Mouse (Mus musculus): ENCODE measurements around the gene Farp1. TPM values are rescaled to one million over a fixed set of nuclear protein-coding genes. Genes with fewer than 3 reads are reported as not detected.

Gene Farp1
- polyA plus RNA-seq, 1 experiment from 2014 or later: 17.3 TPM

DNA sequence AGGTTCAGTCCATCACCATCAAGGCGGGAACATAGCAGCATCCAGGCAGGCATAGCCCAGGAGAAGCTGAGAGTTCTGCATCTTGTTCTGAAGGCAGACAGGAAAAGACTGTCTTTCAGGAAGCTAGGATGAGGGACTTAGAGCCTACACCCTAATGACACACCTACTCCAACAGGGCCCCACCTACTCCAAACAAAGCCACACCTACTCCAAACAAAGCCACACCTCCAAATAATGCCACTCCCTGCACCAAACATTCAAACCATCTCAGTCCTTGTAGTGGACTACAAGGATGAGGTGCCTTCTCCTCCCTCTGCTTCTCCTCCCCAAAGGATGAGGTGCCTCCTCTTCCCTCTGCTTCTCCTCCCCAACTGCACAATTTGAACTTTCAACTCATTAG is 23.5 kb downstream of the Farp1 start:
- H3K4me3 ChIP-seq (replicated peaks): no peak overlapping the region
- peaks cover 34% of the 10 kb centered on the region for H3K4me1 ChIP-seq
- H3K27me3 ChIP-seq (replicated peaks): no peaks in the 10 kb centered on the region
- no peaks in the 10 kb centered on the region for H3K36me3 ChIP-seq
- H3K9me3 ChIP-seq: no peaks in the 10 kb centered on the region
- no peak overlapping the region for H3K4me2 ChIP-seq
- H3K27ac ChIP-seq: no peak overlapping the region
- no peak for ATAC-seq (ENCODE audit: insufficient read depth, low FRiP score, low read depth)
- H3K9ac ChIP-seq: no peak overlapping the region
- 92% methylated on average over 1 of the region's 1 CpGs for WGBS

GRCm38 (mm10) chr14:121059266-121059665 is 24.3 kb downstream of the Farp1 start:
- no peak for ATAC-seq (ENCODE audit: insufficient read depth, low FRiP score, low read depth)
- no peak overlapping the region for H3K9ac ChIP-seq

GRCm38 (mm10) chr14:121060484-121060883 is 25.5 kb downstream of the Farp1 start:
- Histone ChIP-seq H3K36me3 (no peaks in the 10 kb centered on the region), H3K4me2 (no peak overlapping the region), H3K9me3 (no peaks in the 10 kb centered on the region), H3K27me3 (replicated peaks) (no peaks in the 10 kb centered on the region), H3K27ac (no peak overlapping the region), H3K9ac (no peak overlapping the region), H3K4me1 (peaks cover 30% of the 10 kb centered on the region), H3K4me3 (replicated peaks) (no peak overlapping the region)
- WGBS: 70% methylated on average over 11 of the region's 11 CpGs
- no peak for ATAC-seq (ENCODE audit: insufficient read depth, low FRiP score, low read depth)

More at GRCm38 (mm10) chr14:121059266-121059665, 24.3 kb downstream of the Farp1 start:
- no peaks in the 10 kb centered on the region for H3K27me3 ChIP-seq (replicated peaks)
- H3K27ac ChIP-seq: no peak overlapping the region
- WGBS: 73% methylated on average over 10 of the region's 10 CpGs
- H3K4me2 ChIP-seq: no peak overlapping the region
- no peaks in the 10 kb centered on the region for H3K36me3 ChIP-seq
- no peaks in the 10 kb centered on the region for H3K9me3 ChIP-seq
- peaks cover 30% of the 10 kb centered on the region for H3K4me1 ChIP-seq
- H3K4me3 ChIP-seq (replicated peaks): no peak overlapping the region

- 48% methylated on average over 4 of the region's 4 CpGs for WGBS
- peak; percentile 13; the same call in 1 of the 2 replicates for ATAC-seq (ENCODE audit: insufficient read depth, low FRiP score, low read depth)
Measured at GRCm38 (mm10) chr14:121061686-121062085, 26.7 kb downstream of the Farp1 start.

DNA sequence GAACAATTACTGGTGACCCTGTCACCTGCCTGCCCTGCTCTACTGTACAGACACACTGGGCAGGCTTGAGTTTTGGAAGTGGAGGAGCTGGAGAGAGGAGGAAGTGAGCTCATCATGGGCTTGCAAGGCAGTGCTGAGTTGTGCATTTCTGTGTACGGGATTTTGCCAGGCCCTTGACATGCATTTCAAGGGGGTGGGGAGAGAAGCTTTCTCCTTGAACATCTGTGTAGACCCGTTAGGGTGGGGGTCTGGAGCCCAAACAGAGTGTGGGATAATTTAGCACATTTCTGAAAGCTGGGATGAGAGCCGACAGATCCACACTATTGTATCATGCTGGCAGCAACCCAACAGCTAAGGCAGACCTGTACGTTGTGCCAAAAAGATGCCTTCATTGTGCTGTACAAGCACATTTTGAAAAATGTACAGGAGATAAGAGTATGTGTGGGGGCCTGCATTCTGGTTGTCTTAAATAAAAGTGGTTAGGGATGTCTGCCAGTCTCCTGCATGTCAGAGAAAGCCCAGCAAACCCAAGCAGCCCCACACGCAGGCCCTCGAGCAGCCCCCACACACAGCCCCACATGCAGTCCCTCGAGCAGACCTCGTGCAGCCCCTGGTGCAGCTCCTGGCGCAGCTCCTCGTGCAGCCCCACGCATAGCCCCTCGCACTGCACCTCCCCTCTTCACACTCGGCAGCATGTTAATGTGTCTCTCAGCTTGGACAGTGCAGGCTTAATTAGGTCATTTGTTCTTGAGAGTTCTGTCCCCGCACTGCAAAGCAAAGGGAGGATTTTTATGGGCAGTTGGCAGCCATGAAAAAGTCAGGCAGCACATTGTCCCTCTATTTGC is 27.5 kb downstream of the Farp1 start:
- 23% methylated on average over 14 of the region's 14 CpGs for WGBS
- Histone ChIP-seq H3K4me2 (0 out of 2 replicates have a peak overlapping the region, but pooled peaks have one; percentile 3), H3K4me1 (peaks cover 30% of the 10 kb centered on the region), H3K27ac (peak overlapping the region; percentile 71), H3K4me3 (replicated peaks) (no peak overlapping the region), H3K9me3 (no peaks in the 10 kb centered on the region), H3K9ac (no peak overlapping the region), H3K36me3 (no peaks in the 10 kb centered on the region), H3K27me3 (replicated peaks) (no peaks in the 10 kb centered on the region)
- peak; percentile 82 for ATAC-seq (ENCODE audit: insufficient read depth, low FRiP score, low read depth)

More at GRCm38 (mm10) chr14:121061686-121062085, 26.7 kb downstream of the Farp1 start:
- H3K4me2 ChIP-seq: no peak overlapping the region
- H3K4me1 ChIP-seq: peaks cover 30% of the 10 kb centered on the region
- H3K9ac ChIP-seq: no peak overlapping the region
- peak overlapping the region; percentile 61 for H3K27ac ChIP-seq
- H3K27me3 ChIP-seq (replicated peaks): no peaks in the 10 kb centered on the region
- H3K9me3 ChIP-seq: no peaks in the 10 kb centered on the region
- no peaks in the 10 kb centered on the region for H3K36me3 ChIP-seq
- no peak overlapping the region for H3K4me3 ChIP-seq (replicated peaks)

DNA sequence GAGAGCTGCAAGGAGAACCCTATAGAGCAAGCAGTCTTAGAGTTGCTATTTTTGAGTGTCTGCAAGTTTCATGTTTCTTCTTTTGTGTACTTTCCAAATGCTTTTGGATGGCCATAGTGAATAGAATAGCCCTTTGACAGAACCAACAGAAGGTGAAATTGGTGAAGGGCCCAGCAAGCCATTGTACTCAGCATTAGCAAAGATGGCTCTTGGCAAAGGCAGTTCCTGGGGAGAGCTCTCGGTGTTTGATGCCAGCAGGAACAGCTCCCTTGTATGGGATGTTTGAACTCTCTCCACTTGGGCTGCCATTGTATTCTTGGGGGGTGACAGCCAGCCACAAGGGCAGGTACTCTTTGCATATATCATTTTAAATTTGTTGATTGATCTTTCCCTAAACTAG is 29.7 kb downstream of the Farp1 start:
- peaks cover 26% of the 10 kb centered on the region for H3K4me1 ChIP-seq
- H3K9ac ChIP-seq: no peak overlapping the region
- no peak overlapping the region for H3K4me2 ChIP-seq
- no peak overlapping the region for H3K27ac ChIP-seq
- no peaks in the 10 kb centered on the region for H3K27me3 ChIP-seq (replicated peaks)
- 84% methylated on average over 1 of the region's 1 CpGs for WGBS
- ATAC-seq (ENCODE audit: insufficient read depth, low FRiP score, low read depth): no peak
- no peak overlapping the region for H3K4me3 ChIP-seq (replicated peaks)
- H3K36me3 ChIP-seq: no peaks in the 10 kb centered on the region
- no peaks in the 10 kb centered on the region for H3K9me3 ChIP-seq

DNA sequence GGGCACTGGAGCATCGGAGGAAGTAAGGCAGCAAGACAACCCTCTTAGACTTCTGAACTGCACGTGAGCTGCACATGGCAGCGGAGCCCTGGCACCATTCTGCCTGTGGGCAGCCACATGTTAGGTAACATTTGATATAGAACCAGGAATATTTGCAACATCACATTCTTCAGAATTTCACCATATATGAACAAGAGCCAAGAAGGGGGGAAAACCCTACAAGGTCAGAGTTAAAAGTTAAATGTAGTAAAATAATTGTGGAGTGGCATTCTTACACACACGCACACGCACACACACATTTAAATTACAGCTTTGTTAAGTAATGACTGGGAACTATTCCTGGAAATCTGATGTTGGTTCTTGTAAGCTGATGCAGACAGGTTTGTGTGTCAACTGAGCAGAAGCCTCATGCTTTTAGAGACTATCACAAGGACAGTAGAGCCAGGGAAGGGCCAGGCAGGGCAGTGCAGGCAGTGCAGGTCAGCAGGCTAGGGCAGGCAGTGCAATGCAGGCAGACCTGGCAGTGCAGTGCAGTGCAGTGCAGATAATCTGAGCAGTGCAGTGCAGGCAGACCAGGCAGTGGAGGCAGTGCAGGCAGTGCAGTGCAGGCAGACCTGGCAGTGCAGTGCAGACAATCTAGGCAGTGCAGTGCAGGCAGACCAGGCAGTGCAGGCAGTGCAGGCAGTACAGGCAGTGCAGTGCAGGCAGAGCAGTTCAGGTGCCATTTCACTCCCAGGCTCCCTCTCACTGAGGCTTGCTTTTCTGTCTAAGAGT is 38.3 kb downstream of the Farp1 start:
- Histone ChIP-seq H3K4me3 (replicated peaks) (no peak overlapping the region), H3K4me2 (no peak overlapping the region), H3K9ac (no peak overlapping the region), H3K27me3 (replicated peaks) (no peaks in the 10 kb centered on the region), H3K4me1 (no peaks in the 10 kb centered on the region), H3K27ac (no peak overlapping the region), H3K36me3 (no peaks in the 10 kb centered on the region), H3K9me3 (no peaks in the 10 kb centered on the region)
- 0 out of 2 replicates have a peak, but pooled peaks have one; percentile 31 for ATAC-seq (ENCODE audit: insufficient read depth, low FRiP score, low read depth)
- 96% methylated on average over 5 of the region's 5 CpGs for WGBS

GRCm38 (mm10) chr14:121074197-121074734 is 39.3 kb downstream of the Farp1 start:
- WGBS: 94% methylated on average over 2 of the region's 2 CpGs
- no peaks in the 10 kb centered on the region for H3K4me1 ChIP-seq
- no peak overlapping the region for H3K4me3 ChIP-seq (replicated peaks)
- H3K36me3 ChIP-seq: peaks cover 3% of the 10 kb centered on the region; the same call in 1 of the 2 replicates
- H3K4me2 ChIP-seq: no peak overlapping the region
- H3K9me3 ChIP-seq: no peaks in the 10 kb centered on the region
- ATAC-seq (ENCODE audit: insufficient read depth, low FRiP score, low read depth): no peak
- H3K27me3 ChIP-seq (replicated peaks): no peaks in the 10 kb centered on the region
- H3K9ac ChIP-seq: no peak overlapping the region
- no peak overlapping the region for H3K27ac ChIP-seq

GRCm38 (mm10) chr14:121080739-121081138 is 45.7 kb downstream of the Farp1 start:
- 76% methylated on average over 5 of the region's 5 CpGs for WGBS

GRCm38 (mm10) chr14:121082341-121082740 is 47.3 kb downstream of the Farp1 start:
- ATAC-seq (ENCODE audit: insufficient read depth, low FRiP score, low read depth): no peak; the same call in 1 of the 2 replicates
- H3K27ac ChIP-seq: 0 out of 2 replicates have a peak overlapping the region, but pooled peaks have one; percentile 8
- H3K4me3 ChIP-seq (replicated peaks): no peak overlapping the region
- H3K9me3 ChIP-seq: no peaks in the 10 kb centered on the region
- WGBS: 34% methylated on average over 7 of the region's 7 CpGs
- peaks cover 6% of the 10 kb centered on the region for H3K36me3 ChIP-seq
- H3K4me2 ChIP-seq: no peak overlapping the region
- H3K9ac ChIP-seq: no peak overlapping the region
- no peaks in the 10 kb centered on the region for H3K27me3 ChIP-seq (replicated peaks)
- peaks cover 6% of the 10 kb centered on the region; the same call in 1 of the 2 replicates for H3K4me1 ChIP-seq

More at GRCm38 (mm10) chr14:121080739-121081138, 45.7 kb downstream of the Farp1 start:
- no peak overlapping the region for H3K4me2 ChIP-seq
- H3K4me1 ChIP-seq: peaks cover 6% of the 10 kb centered on the region; the same call in 1 of the 2 replicates
- H3K9ac ChIP-seq: no peak overlapping the region
- H3K36me3 ChIP-seq: peaks cover 3% of the 10 kb centered on the region; the same call in 1 of the 2 replicates
- no peak overlapping the region for H3K4me3 ChIP-seq (replicated peaks)
- no peak for ATAC-seq (ENCODE audit: insufficient read depth, low FRiP score, low read depth)
- H3K9me3 ChIP-seq: no peaks in the 10 kb centered on the region
- no peak overlapping the region for H3K27ac ChIP-seq
- H3K27me3 ChIP-seq (replicated peaks): no peaks in the 10 kb centered on the region

- Histone ChIP-seq H3K4me1 (peaks cover 6% of the 10 kb centered on the region; the same call in 1 of the 2 replicates), H3K27me3 (replicated peaks) (no peaks in the 10 kb centered on the region), H3K27ac (0 out of 2 replicates have a peak overlapping the region, but pooled peaks have one; percentile 8), H3K36me3 (peaks cover 6% of the 10 kb centered on the region), H3K4me2 (no peak overlapping the region), H3K9ac (no peak overlapping the region), H3K4me3 (replicated peaks) (no peak overlapping the region), H3K9me3 (no peaks in the 10 kb centered on the region)
- WGBS: 70% methylated on average over 2 of the region's 2 CpGs
- ATAC-seq (ENCODE audit: insufficient read depth, low FRiP score, low read depth): no peak
Measured at GRCm38 (mm10) chr14:121082793-121083192, 47.8 kb downstream of the Farp1 start.

All from stomach, embryonic 15.5 days (tissue).